Mouse (Mus musculus): Measurements from ENCODE around the gene Gm3336.

DNA sequence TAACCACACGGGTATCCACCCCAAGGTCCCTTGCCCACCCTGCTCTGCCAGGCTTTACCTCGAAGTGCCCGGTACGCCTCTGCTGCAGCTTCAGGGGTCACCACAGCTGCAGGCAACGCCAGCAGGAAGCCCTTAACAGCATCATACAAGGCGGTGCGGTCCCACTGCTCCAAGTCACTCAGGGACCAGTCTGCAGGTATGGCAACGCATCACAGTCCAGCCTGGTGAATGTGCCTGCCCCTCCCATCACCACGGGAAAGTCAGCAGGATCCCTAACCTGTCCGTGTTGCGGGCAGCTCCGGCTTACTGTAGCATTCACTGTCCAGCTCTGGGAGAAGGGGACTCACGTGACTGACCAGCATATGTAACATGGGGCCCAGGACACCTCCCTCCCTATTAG lies 53.7 kb downstream of the Gm3336 start:
- TF ChIP-seq CTCF (IDR thresholded peaks at IDR 0.05; ENCODE audit: low read depth) (no peak), EP300 (optimal IDR thresholded peaks at IDR 0.05) (no peak)
